Mouse (Mus musculus): ENCODE data around the gene Scyl3.

DNA sequence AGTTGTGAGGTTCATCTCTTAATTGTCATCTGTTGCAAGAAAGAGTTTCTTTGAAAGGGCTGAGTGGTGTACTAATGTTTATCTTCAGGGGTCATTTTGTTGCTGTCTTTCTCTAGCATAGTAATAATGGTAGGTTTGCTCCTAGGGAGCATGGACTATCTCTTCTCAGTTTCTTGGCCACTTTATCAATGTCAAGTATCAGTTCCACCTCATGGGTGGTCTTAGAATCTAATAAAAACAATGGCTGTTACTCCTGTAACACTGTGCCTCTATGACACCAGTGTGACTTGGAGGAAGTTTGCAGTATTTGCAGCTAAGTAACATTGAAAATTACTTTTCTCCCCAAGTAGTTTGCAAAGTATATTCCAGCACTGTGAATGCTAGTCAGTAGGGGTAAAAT is 39.3 kb upstream of the Scyl3 start:
- TF ChIP-seq CTCF (IDR thresholded peaks at IDR 0.05; ENCODE audit: low read depth), result no peak
- TF ChIP-seq EP300 (IDR thresholded peaks at IDR 0.05; ENCODE audit: low read depth), result no peak

All from liver, embryonic 14.5 days (tissue).